Mouse (Mus musculus): Measurements from ENCODE around the gene Nop10. TPM values are rescaled to one million over a fixed set of nuclear protein-coding genes. Genes with fewer than 3 reads are reported as not detected.

The Nop10 gene
- polyA plus RNA-seq, 2 experiments = 150 to 210 TPM

GRCm38 (mm10) chr2:112249780-112250453, 11.8 kb upstream of the Nop10 start:
- H3K4me3 ChIP-seq (replicated peaks; ENCODE audit: low read length) = no peak overlapping the region
- no peaks in the 10 kb centered on the region for H3K27me3 ChIP-seq (ENCODE audit: control insufficient read depth, insufficient read depth, low read length)
- peaks cover 11% of the 10 kb centered on the region for H3K36me3 ChIP-seq (ENCODE audit: control insufficient read depth, insufficient read depth, low read length)
- H3K4me2 ChIP-seq (replicated peaks; ENCODE audit: low read depth, low read length, severe bottlenecking) = no peak overlapping the region
- H3K9ac ChIP-seq (ENCODE audit: low read depth, low read length, severe bottlenecking) = no peak overlapping the region
- 92% methylated on average over 10 of the region's 10 CpGs for WGBS
- H3K27ac ChIP-seq (replicated peaks; ENCODE audit: low read depth, low read length) = no peak overlapping the region
- no peaks in the 10 kb centered on the region for H3K9me3 ChIP-seq (ENCODE audit: control insufficient read depth, low read length)
- DNase-seq (ENCODE audit: low spot score) = no peak
- no peak for TF ChIP-seq POLR2A (IDR thresholded peaks at IDR 0.05; ENCODE audit: borderline replicate concordance, extremely low read depth, insufficient read depth, insufficient read length)
- no peak for ATAC-seq (ENCODE audit: low FRiP score, low read depth)
- no peaks in the 10 kb centered on the region for H3K4me1 ChIP-seq (ENCODE audit: control insufficient read depth, insufficient read depth, low read length)

DNA sequence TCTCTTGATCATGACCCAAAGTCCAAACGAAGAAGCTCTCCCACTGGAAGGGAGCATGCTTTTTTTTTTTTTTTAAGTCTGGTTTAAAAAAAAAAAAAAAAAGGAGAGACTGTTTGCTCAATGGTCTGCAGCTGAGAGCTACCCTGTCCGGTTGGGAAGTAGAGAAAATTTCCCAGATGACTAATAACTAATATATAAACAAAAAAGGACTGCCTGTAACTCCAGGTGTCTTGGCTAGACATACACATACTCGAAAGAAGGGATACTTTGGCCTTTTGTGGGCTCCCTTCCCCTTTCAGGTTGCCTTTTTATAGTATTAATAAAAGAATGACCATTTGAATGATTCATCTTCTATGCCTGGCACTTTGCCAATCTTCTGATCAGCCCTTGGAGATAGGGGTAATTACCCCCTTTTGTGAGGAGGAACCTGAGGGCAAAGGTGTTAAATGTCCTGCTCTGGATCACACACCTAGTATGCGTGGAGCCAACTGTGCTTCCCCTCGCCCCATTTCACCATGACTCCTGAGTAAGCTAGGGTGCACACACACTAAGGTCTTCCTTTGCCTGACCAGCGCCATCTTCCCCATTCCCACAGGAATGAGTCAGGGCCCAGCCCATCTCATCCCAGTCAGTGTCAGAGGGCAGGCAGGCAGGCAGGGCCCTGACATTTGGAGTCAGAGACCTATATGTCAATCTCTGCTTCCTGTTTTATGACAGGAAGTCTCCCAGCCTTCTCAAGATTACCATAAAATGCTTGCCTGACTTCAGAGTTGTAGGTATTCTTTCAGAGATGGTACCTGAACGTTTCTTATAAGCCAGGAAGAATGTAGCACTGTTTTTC, 6.8 kb upstream of the Nop10 start:
- Histone ChIP-seq H3K27ac (replicated peaks; ENCODE audit: low read depth, low read length) (no peak overlapping the region), H3K9me3 (ENCODE audit: control insufficient read depth, low read length) (no peaks in the 10 kb centered on the region), H3K36me3 (ENCODE audit: control insufficient read depth, insufficient read depth, low read length) (no peaks in the 10 kb centered on the region), H3K9ac (ENCODE audit: low read depth, low read length, severe bottlenecking) (no peak overlapping the region), H3K4me3 (replicated peaks; ENCODE audit: low read length) (no peak overlapping the region), H3K4me2 (replicated peaks; ENCODE audit: low read depth, low read length, severe bottlenecking) (no peak overlapping the region), H3K4me1 (ENCODE audit: control insufficient read depth, insufficient read depth, low read length) (no peaks in the 10 kb centered on the region), H3K27me3 (ENCODE audit: control insufficient read depth, insufficient read depth, low read length) (no peaks in the 10 kb centered on the region)
- DNase-seq (ENCODE audit: low spot score) = no peak
- no peak for ATAC-seq (ENCODE audit: low FRiP score, low read depth)
- 62% methylated on average over 7 of the region's 7 CpGs for WGBS
- TF ChIP-seq POLR2A (IDR thresholded peaks at IDR 0.05; ENCODE audit: borderline replicate concordance, extremely low read depth, insufficient read depth, insufficient read length) = no peak

GRCm38 (mm10) chr2:112259241-112259962, 2.3 kb upstream of the Nop10 start, which contains the start of gene Nutm1:
Gene Nutm1 (minus strand): TSS chr2:112259291.
- peaks cover 6% of the 10 kb centered on the region for H3K4me1 ChIP-seq (ENCODE audit: control insufficient read depth, insufficient read depth, low read length)
- H3K4me2 ChIP-seq (replicated peaks; ENCODE audit: low read depth, low read length, severe bottlenecking) = no peak within 1 kb of the TSS
- no peaks in the 10 kb centered on the region for H3K27me3 ChIP-seq (ENCODE audit: control insufficient read depth, insufficient read depth, low read length)
- no peaks in the 10 kb centered on the region for H3K9me3 ChIP-seq (ENCODE audit: control insufficient read depth, low read length)
- H3K9ac ChIP-seq (ENCODE audit: low read depth, low read length, severe bottlenecking) = no peak within 1 kb of the TSS
- WGBS = 74% methylated on average over 10 of the region's 10 CpGs
- no peak for TF ChIP-seq POLR2A (IDR thresholded peaks at IDR 0.05; ENCODE audit: borderline replicate concordance, extremely low read depth, insufficient read depth, insufficient read length)
- DNase-seq (ENCODE audit: low spot score) (no peak), ATAC-seq (ENCODE audit: low FRiP score, low read depth) (no peak)
- no peak within 1 kb of the TSS for H3K27ac ChIP-seq (replicated peaks; ENCODE audit: low read depth, low read length)
- no peak within 1 kb of the TSS for H3K4me3 ChIP-seq (replicated peaks; ENCODE audit: low read length)
- H3K36me3 ChIP-seq (ENCODE audit: control insufficient read depth, insufficient read depth, low read length) = no peaks in the 10 kb centered on the region

GRCm38 (mm10) chr2:112262779-112263295, 1.1 kb downstream of the Nop10 start:
- peaks cover 12% of the 10 kb centered on the region for H3K4me1 ChIP-seq (ENCODE audit: control insufficient read depth, insufficient read depth, low read length)
- ATAC-seq (ENCODE audit: low FRiP score, low read depth) (no peak), DNase-seq (ENCODE audit: low spot score) (no peak)
- peak overlapping the region; percentile 66 for H3K4me3 ChIP-seq (replicated peaks; ENCODE audit: low read length)
- H3K27ac ChIP-seq (replicated peaks; ENCODE audit: low read depth, low read length) = no peak overlapping the region
- WGBS = 38% methylated on average over 4 of the region's 4 CpGs
- H3K9me3 ChIP-seq (ENCODE audit: control insufficient read depth, low read length) = no peaks in the 10 kb centered on the region
- H3K27me3 ChIP-seq (ENCODE audit: control insufficient read depth, insufficient read depth, low read length) = no peaks in the 10 kb centered on the region
- TF ChIP-seq POLR2A (IDR thresholded peaks at IDR 0.05; ENCODE audit: borderline replicate concordance, extremely low read depth, insufficient read depth, insufficient read length) = no peak
- peak overlapping the region; percentile 65; the same call in 1 of the 2 replicates for H3K9ac ChIP-seq (ENCODE audit: low read depth, low read length, severe bottlenecking)
- no peaks in the 10 kb centered on the region for H3K36me3 ChIP-seq (ENCODE audit: control insufficient read depth, insufficient read depth, low read length)
- H3K4me2 ChIP-seq (replicated peaks; ENCODE audit: low read depth, low read length, severe bottlenecking) = peak overlapping the region; percentile 66

- no peak overlapping the region for H3K27ac ChIP-seq (replicated peaks; ENCODE audit: low read depth, low read length)
- H3K9ac ChIP-seq (ENCODE audit: low read depth, low read length, severe bottlenecking) = no peak overlapping the region
- no peaks in the 10 kb centered on the region for H3K27me3 ChIP-seq (ENCODE audit: control insufficient read depth, insufficient read depth, low read length)
- H3K36me3 ChIP-seq (ENCODE audit: control insufficient read depth, insufficient read depth, low read length) = no peaks in the 10 kb centered on the region
- DNase-seq (ENCODE audit: low spot score) = no peak
- no peak overlapping the region for H3K4me2 ChIP-seq (replicated peaks; ENCODE audit: low read depth, low read length, severe bottlenecking)
- H3K4me1 ChIP-seq (ENCODE audit: control insufficient read depth, insufficient read depth, low read length) = peaks cover 12% of the 10 kb centered on the region
- ATAC-seq (ENCODE audit: low FRiP score, low read depth) = no peak
- no peak for TF ChIP-seq POLR2A (IDR thresholded peaks at IDR 0.05; ENCODE audit: borderline replicate concordance, extremely low read depth, insufficient read depth, insufficient read length)
- H3K4me3 ChIP-seq (replicated peaks; ENCODE audit: low read length) = no peak overlapping the region
- H3K9me3 ChIP-seq (ENCODE audit: control insufficient read depth, low read length) = no peaks in the 10 kb centered on the region
- WGBS = 76% methylated on average over 4 of the region's 4 CpGs
Measured at GRCm38 (mm10) chr2:112264364-112264763, 2.6 kb downstream of the Nop10 start.
